10 mouse cellular contexts compared by ENCODE assay signal in genomic region chr3:101406097-101406496, GRCm38 (mm10). TPM values are rescaled to one million over a fixed set of nuclear protein-coding genes. Genes with fewer than 3 reads are reported as not detected.
DNase-seq lines count a peak whose midpoint lies in the region; ATAC-seq and TF ChIP-seq lines count a peak whose summit lies in the region.
"Had no signal": no experiment of that assay in that cellular context is flagged by ENCODE, and none has a peak within 500 bp of the region (broad histone marks: within the 10 kb centered on the region; RNA-seq: fewer than 3 reads in every experiment).

No protein-coding gene starts in this region.

- ATAC-seq in heart, postnatal 0 days (ENCODE audit: insufficient read depth, low read depth) = 0 out of 2 replicates have a peak, but pooled peaks have one; percentile 4
- peak; percentile 79 for ATAC-seq in stomach, postnatal 0 days (ENCODE audit: low FRiP score, low TSS enrichment)

- no peak overlapping the region for H3K4me2 ChIP-seq in heart, postnatal 0 days (ENCODE audit: low read depth, low read length)
- H3K4me2 ChIP-seq in stomach, postnatal 0 days (replicated peaks; ENCODE audit: low read depth) = no peak overlapping the region
- H3K4me2 ChIP-seq: forebrain, embryonic 12.5 days had no signal

- H3K4me1 ChIP-seq in heart, postnatal 0 days (ENCODE audit: control insufficient read depth, insufficient read depth) = peaks cover 66% of the 10 kb centered on the region
- peaks cover 3% of the 10 kb centered on the region for H3K4me1 ChIP-seq in heart, adult 2 months (ENCODE audit: control insufficient read depth, insufficient read depth, low read length)
- H3K4me1 ChIP-seq in stomach, postnatal 0 days (replicated peaks; ENCODE audit: control insufficient read depth, insufficient read depth) = peaks cover 24% of the 10 kb centered on the region

- intact Hi-C loops in heart, adult 2 months (cut with DNase I) = no loop called here

- no peak for TF ChIP-seq EP300 in heart, postnatal 0 days (IDR thresholded peaks at IDR 0.05; ENCODE audit: low read depth)
- TF ChIP-seq EP300 in heart, adult 2 months (IDR thresholded peaks at IDR 0.05; ENCODE audit: insufficient read depth, low read depth, low read length) = no peak
- no peak for TF ChIP-seq EP300 in stomach, postnatal 0 days (optimal IDR thresholded peaks at IDR 0.05)

- no peaks in the 10 kb centered on the region for H3K9me3 ChIP-seq in heart, postnatal 0 days (replicated peaks; ENCODE audit: control insufficient read depth, low read length)
- H3K9me3 ChIP-seq in stomach, postnatal 0 days (ENCODE audit: control insufficient read depth, low read length) = no peaks in the 10 kb centered on the region
- H3K9me3 ChIP-seq: forebrain, embryonic 12.5 days had no signal

- peak; percentile 51 to 58 for DNase-seq in adrenal gland, adult (ENCODE audit: inconsistent age in 2 of 2, low spot score in 1 of 2)
- no peak for DNase-seq in adrenal gland, postnatal 4 days (ENCODE audit: low spot score in 2 of 2)
- no peak for DNase-seq in heart, postnatal 0 days (ENCODE audit: low spot score)
- no peak for DNase-seq in heart, adult 2 months
- DNase-seq in urinary bladder, postnatal 14 days (ENCODE audit: low spot score) = peak; percentile 33
- no peak for DNase-seq in urinary bladder, postnatal 10 days (ENCODE audit: low spot score)
- peak; percentile 47 for DNase-seq in stomach, postnatal 0 days (ENCODE audit: low spot score)
- no peak for DNase-seq in frontal cortex, postnatal 36 days (ENCODE audit: low spot score in 2 of 2)
- DNase-seq: thymus, postnatal 36 days had no signal

- H3K9ac ChIP-seq in heart, postnatal 0 days (replicated peaks; ENCODE audit: low read depth, low read length) = no peak overlapping the region
- no peak overlapping the region for H3K9ac ChIP-seq in heart, adult 2 months (ENCODE audit: low read depth, low read length)
- H3K9ac ChIP-seq in stomach, postnatal 0 days (ENCODE audit: low read length) = no peak overlapping the region
- H3K9ac ChIP-seq: forebrain, embryonic 12.5 days had no signal

- no peaks in the 10 kb centered on the region for H3K79me2 ChIP-seq in heart, adult 2 months (replicated peaks; ENCODE audit: control insufficient read depth, insufficient read depth, low read length)

- 46% methylated on average over 3 of the region's 3 CpGs for WGBS in heart, postnatal 0 days
- 57% methylated on average over 3 of the region's 3 CpGs for WGBS in heart, adult 2 months
- 38% methylated on average over 3 of the region's 3 CpGs for WGBS in stomach, postnatal 0 days

- no peak overlapping the region; the same call in 1 of the 2 replicates for H3K27ac ChIP-seq in heart, postnatal 0 days (ENCODE audit: low read depth)
- H3K27ac ChIP-seq in heart, adult 2 months = no peak overlapping the region
- H3K27ac ChIP-seq in stomach, postnatal 0 days (replicated peaks) = no peak overlapping the region
- H3K27ac ChIP-seq: forebrain, embryonic 12.5 days had no signal

- no peak overlapping the region for H3K4me3 ChIP-seq in heart, postnatal 0 days (ENCODE audit: low read depth, low read length)
- H3K4me3 ChIP-seq in heart, adult 2 months = no peak overlapping the region
- H3K4me3 ChIP-seq in stomach, postnatal 0 days (ENCODE audit: low read depth, low read length) = no peak overlapping the region
- H3K4me3 ChIP-seq: forebrain, embryonic 12.5 days had no signal

- no peaks in the 10 kb centered on the region for H3K27me3 ChIP-seq in heart, postnatal 0 days (ENCODE audit: control insufficient read depth, insufficient read depth, low read length)
- H3K27me3 ChIP-seq in heart, adult 2 months (ENCODE audit: control insufficient read depth, insufficient read depth, low read length) = no peaks in the 10 kb centered on the region
- H3K27me3 ChIP-seq in stomach, postnatal 0 days (ENCODE audit: control insufficient read depth, insufficient read depth, low read length) = no peaks in the 10 kb centered on the region
- H3K27me3 ChIP-seq: forebrain, embryonic 12.5 days had no signal

- H3K36me3 ChIP-seq in heart, postnatal 0 days (replicated peaks; ENCODE audit: control insufficient read depth, insufficient read depth, low read length) = no peaks in the 10 kb centered on the region
- no peaks in the 10 kb centered on the region for H3K36me3 ChIP-seq in heart, adult 2 months (ENCODE audit: control insufficient read depth, insufficient read depth, low read length)
- H3K36me3 ChIP-seq in stomach, postnatal 0 days (ENCODE audit: control insufficient read depth, insufficient read depth, low read length) = no peaks in the 10 kb centered on the region; the same call in 1 of the 2 replicates
- H3K36me3 ChIP-seq: forebrain, embryonic 12.5 days had no signal

- TF ChIP-seq CTCF in heart, postnatal 0 days (IDR thresholded peaks at IDR 0.05; ENCODE audit: low read depth) = no peak
- no peak for TF ChIP-seq CTCF in heart, adult 2 months (IDR thresholded peaks at IDR 0.05)
- no peak for TF ChIP-seq CTCF in stomach, postnatal 0 days (IDR thresholded peaks at IDR 0.05; ENCODE audit: low read depth)

- no peak for TF ChIP-seq POLR2A in heart, adult 2 months (IDR thresholded peaks at IDR 0.05; ENCODE audit: insufficient read depth, low read depth, low read length)

RNA-seq across cellular contexts. Expression of gene Igsf3, which starts 29.2 kb away (rescaled TPM):
- total RNA-seq in adrenal gland, postnatal 4 days (2021) = 10 to 100 TPM; 15.4 to 20.3 TPM
- 23.9 and 27.1 TPM in 2 replicates for total RNA-seq in heart, postnatal 0 days (2014; rRNA removed; ENCODE audit: low replicate concordance)
- polyA plus RNA-seq in heart, postnatal 0 days (2015; fragmentation: Nextera tagmentation; extraction: Ambion mirVana) = 16.6 and 18.0 TPM in 2 replicates
- total RNA-seq in heart, adult 2 months (2021) = 10 to 100 TPM; 11.4 to 11.8 TPM
- 3.9 and 6.8 TPM in 2 replicates for polyA plus RNA-seq in heart, adult 2 months (2012; rRNA removed)
- polyA plus RNA-seq in stomach, postnatal 0 days (2015; fragmentation: Nextera tagmentation; extraction: Ambion mirVana) = 12.4 and 13.6 TPM in 2 replicates

Comparison
In these comparisons a context has a peak if more than half of its experiments do, and no peak if none do; other contexts are left out.
1. DNase-seq: peak in adrenal gland, adult (2 of 2), urinary bladder, postnatal 14 days (single experiment) and stomach, postnatal 0 days (single experiment); none in adrenal gland, postnatal 4 days (0 of 2), heart, postnatal 0 days (single experiment), heart, adult 2 months (0 of 2), urinary bladder, postnatal 10 days (single experiment) and frontal cortex, postnatal 36 days (0 of 2).